Mouse (Mus musculus): ENCODE measurements around the gene Lig4.

GRCm38 (mm10) chr8:10006986-10007659 lies 29.6 kb upstream of the Lig4 start:
- TF ChIP-seq CTCF (IDR thresholded peaks at IDR 0.05; ENCODE audit: borderline replicate concordance, insufficient read depth, low read depth, low read length) (no peak), POLR2A (IDR thresholded peaks at IDR 0.05; ENCODE audit: borderline replicate concordance, insufficient read depth, low read length) (no peak)
